Mouse (Mus musculus): Measurements from ENCODE around the gene Upk2. TPM values are rescaled to one million over a fixed set of nuclear protein-coding genes. Genes with fewer than 3 reads are reported as not detected.

Gene Upk2
- total and polyA plus RNA-seq, 2 experiments, result not detected

GRCm38 (mm10) chr9:44486335-44486734 is 31.6 kb upstream of the Upk2 start:
- Histone ChIP-seq H3K27me3 (ENCODE audit: control insufficient read depth, insufficient read depth, low read length) (no peaks in the 10 kb centered on the region), H3K4me3 (ENCODE audit: insufficient read depth, low read depth, low read length) (peak overlapping the region; percentile 88), H3K36me3 (ENCODE audit: control insufficient read depth, insufficient read depth, low read length) (no peaks in the 10 kb centered on the region), H3K4me1 (ENCODE audit: control insufficient read depth, insufficient read depth, low read length) (peaks cover 32% of the 10 kb centered on the region), H3K9ac (ENCODE audit: low read depth, low read length) (peak overlapping the region; percentile 70), H3K79me2 (ENCODE audit: control insufficient read depth, insufficient read depth, low read length) (peaks cover 20% of the 10 kb centered on the region; the same call in 1 of the 2 replicates), H3K27ac (replicated peaks; ENCODE audit: insufficient read depth, low read depth, low read length) (peak overlapping the region; percentile 96)
- 6% methylated on average over 3 of the region's 3 CpGs for WGBS
- peak; percentile 81 for DNase-seq (ENCODE audit: extremely low read depth, low read depth, low spot score)
- no peak for TF ChIP-seq CTCF (IDR thresholded peaks at IDR 0.05; ENCODE audit: low read depth, low read length)
- TF ChIP-seq POLR2A (IDR thresholded peaks at IDR 0.05; ENCODE audit: extremely low read depth, insufficient read depth, low read length), result peak; percentile 40; the same call in 1 of the 2 replicates

DNA sequence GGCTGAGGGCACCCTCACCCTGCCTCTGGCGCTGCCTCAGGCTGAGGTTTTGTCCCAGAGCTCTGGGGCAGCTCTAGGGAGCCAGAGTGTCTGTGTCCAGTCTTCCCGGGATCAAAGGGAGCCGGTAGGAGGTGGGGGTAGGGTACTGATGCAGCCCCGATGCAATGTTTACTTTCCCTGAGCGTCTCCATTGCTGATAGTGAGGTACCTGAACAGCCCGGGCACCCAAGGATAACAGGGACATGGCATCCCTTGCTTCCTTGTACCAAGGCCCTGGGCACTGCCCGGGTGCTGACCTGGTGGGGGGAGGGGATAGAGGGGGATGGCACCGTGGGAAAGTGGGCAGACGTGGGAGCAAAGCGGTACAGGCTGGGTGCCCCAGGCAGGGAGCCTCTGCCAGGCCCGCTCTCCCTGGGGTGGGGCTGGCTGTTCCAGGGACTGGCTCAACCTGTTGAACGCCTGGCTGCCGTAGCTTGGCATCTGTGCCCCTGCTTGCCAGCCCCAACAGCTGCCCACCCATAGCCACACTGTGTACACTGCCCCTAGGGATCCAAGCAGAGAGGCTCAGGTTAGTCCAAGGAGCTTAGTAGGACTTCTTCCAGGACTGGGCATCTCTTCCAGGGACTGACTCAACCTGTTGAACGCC is 30.9 kb upstream of the Upk2 start:
- TF ChIP-seq POLR2A (IDR thresholded peaks at IDR 0.05; ENCODE audit: extremely low read depth, insufficient read depth, low read length) (peak; percentile 40; the same call in 1 of the 2 replicates), CTCF (IDR thresholded peaks at IDR 0.05; ENCODE audit: low read depth, low read length) (no peak)
- peaks cover 18% of the 10 kb centered on the region; the same call in 1 of the 2 replicates for H3K79me2 ChIP-seq (ENCODE audit: control insufficient read depth, insufficient read depth, low read length)
- H3K4me3 ChIP-seq (ENCODE audit: insufficient read depth, low read depth, low read length), result peak overlapping the region; percentile 88
- peak overlapping the region; percentile 96 for H3K27ac ChIP-seq (replicated peaks; ENCODE audit: insufficient read depth, low read depth, low read length)
- H3K27me3 ChIP-seq (ENCODE audit: control insufficient read depth, insufficient read depth, low read length), result no peaks in the 10 kb centered on the region
- peak overlapping the region; percentile 90 for H3K9ac ChIP-seq (ENCODE audit: low read depth, low read length)
- H3K4me1 ChIP-seq (ENCODE audit: control insufficient read depth, insufficient read depth, low read length), result peaks cover 27% of the 10 kb centered on the region
- H3K36me3 ChIP-seq (ENCODE audit: control insufficient read depth, insufficient read depth, low read length), result no peaks in the 10 kb centered on the region
- peak; percentile 93 for DNase-seq (ENCODE audit: extremely low read depth, low read depth, low spot score)
- WGBS, result 13% methylated on average over 14 of the region's 14 CpGs

GRCm38 (mm10) chr9:44485105-44485515 is 30.3 kb upstream of the Upk2 start:
- no peaks in the 10 kb centered on the region for H3K27me3 ChIP-seq (ENCODE audit: control insufficient read depth, insufficient read depth, low read length)
- DNase-seq (ENCODE audit: extremely low read depth, low read depth, low spot score), result peak; percentile 52
- 15% methylated on average over 6 of the region's 6 CpGs for WGBS
- peak overlapping the region; percentile 88 for H3K4me3 ChIP-seq (ENCODE audit: insufficient read depth, low read depth, low read length)
- TF ChIP-seq CTCF (IDR thresholded peaks at IDR 0.05; ENCODE audit: low read depth, low read length), result no peak
- no peak for TF ChIP-seq POLR2A (IDR thresholded peaks at IDR 0.05; ENCODE audit: extremely low read depth, insufficient read depth, low read length)
- no peaks in the 10 kb centered on the region for H3K36me3 ChIP-seq (ENCODE audit: control insufficient read depth, insufficient read depth, low read length)
- H3K79me2 ChIP-seq (ENCODE audit: control insufficient read depth, insufficient read depth, low read length), result peaks cover 18% of the 10 kb centered on the region; the same call in 1 of the 2 replicates
- peak overlapping the region; percentile 96 for H3K27ac ChIP-seq (replicated peaks; ENCODE audit: insufficient read depth, low read depth, low read length)
- H3K4me1 ChIP-seq (ENCODE audit: control insufficient read depth, insufficient read depth, low read length), result peaks cover 25% of the 10 kb centered on the region
- peak overlapping the region; percentile 90 for H3K9ac ChIP-seq (ENCODE audit: low read depth, low read length)

DNA sequence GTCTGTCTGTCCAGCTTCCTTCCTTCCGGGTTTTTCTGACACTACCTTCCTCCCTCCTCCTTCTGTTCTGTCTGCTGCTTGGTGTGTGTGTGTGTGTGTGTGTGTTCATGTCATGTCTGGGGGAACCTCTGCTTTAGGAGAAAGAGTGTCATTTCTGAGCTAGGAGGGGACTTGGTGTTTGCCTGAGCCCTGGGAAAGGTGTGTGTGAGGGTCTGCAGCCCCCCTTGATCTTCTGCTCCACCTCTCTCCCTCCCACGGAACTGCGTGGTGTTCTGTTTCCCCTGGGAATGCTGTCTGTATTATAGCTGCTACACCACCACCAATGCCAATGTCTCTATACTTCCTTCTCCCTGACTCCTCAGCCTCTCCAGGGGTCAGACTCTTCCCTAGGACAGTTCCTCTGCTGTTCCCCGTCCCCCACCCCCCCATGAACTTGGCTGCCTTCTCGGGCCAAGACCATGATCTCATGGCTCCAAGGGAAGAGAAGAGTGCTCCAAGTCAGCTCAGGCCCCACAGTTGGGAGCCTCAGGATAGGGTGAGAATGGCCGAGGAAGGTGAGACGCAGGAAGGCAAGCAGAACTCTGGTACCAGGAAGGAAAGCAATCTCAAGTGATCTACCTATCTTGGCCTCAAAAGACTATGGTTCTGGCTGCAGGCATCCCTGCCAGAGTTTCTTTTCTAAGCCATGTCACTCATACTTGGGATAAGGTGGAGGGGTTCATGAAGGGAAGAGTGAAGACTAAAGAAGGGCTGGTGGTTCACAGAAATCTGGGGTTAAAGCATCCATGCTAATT is 29.7 kb upstream of the Upk2 start:
- 6% methylated on average over 7 of the region's 7 CpGs for WGBS
- no peaks in the 10 kb centered on the region for H3K27me3 ChIP-seq (ENCODE audit: control insufficient read depth, insufficient read depth, low read length)
- DNase-seq (ENCODE audit: extremely low read depth, low read depth, low spot score), result peak; percentile 27
- peak overlapping the region; percentile 96 for H3K27ac ChIP-seq (replicated peaks; ENCODE audit: insufficient read depth, low read depth, low read length)
- peaks cover 21% of the 10 kb centered on the region for H3K4me1 ChIP-seq (ENCODE audit: control insufficient read depth, insufficient read depth, low read length)
- H3K79me2 ChIP-seq (ENCODE audit: control insufficient read depth, insufficient read depth, low read length), result peaks cover 15% of the 10 kb centered on the region; the same call in 1 of the 2 replicates
- H3K4me3 ChIP-seq (ENCODE audit: insufficient read depth, low read depth, low read length), result peak overlapping the region; percentile 88
- H3K36me3 ChIP-seq (ENCODE audit: control insufficient read depth, insufficient read depth, low read length), result no peaks in the 10 kb centered on the region
- H3K9ac ChIP-seq (ENCODE audit: low read depth, low read length), result peak overlapping the region; percentile 90
- TF ChIP-seq CTCF (IDR thresholded peaks at IDR 0.05; ENCODE audit: low read depth, low read length) (no peak), POLR2A (IDR thresholded peaks at IDR 0.05; ENCODE audit: extremely low read depth, insufficient read depth, low read length) (no peak)

- peak overlapping the region; percentile 96 for H3K27ac ChIP-seq (replicated peaks; ENCODE audit: insufficient read depth, low read depth, low read length)
- H3K27me3 ChIP-seq (ENCODE audit: control insufficient read depth, insufficient read depth, low read length), result no peaks in the 10 kb centered on the region
- TF ChIP-seq CTCF (IDR thresholded peaks at IDR 0.05; ENCODE audit: low read depth, low read length), result no peak
- TF ChIP-seq POLR2A (IDR thresholded peaks at IDR 0.05; ENCODE audit: extremely low read depth, insufficient read depth, low read length), result 0 out of 2 replicates have a peak, but pooled peaks have one; percentile 8
- peak overlapping the region; percentile 88 for H3K4me3 ChIP-seq (ENCODE audit: insufficient read depth, low read depth, low read length)
- under 1% methylated on average over 12 of the region's 12 CpGs for WGBS
- peak; percentile 76 for DNase-seq (ENCODE audit: extremely low read depth, low read depth, low spot score)
- H3K4me1 ChIP-seq (ENCODE audit: control insufficient read depth, insufficient read depth, low read length), result peaks cover 21% of the 10 kb centered on the region
- peak overlapping the region; percentile 90 for H3K9ac ChIP-seq (ENCODE audit: low read depth, low read length)
- H3K36me3 ChIP-seq (ENCODE audit: control insufficient read depth, insufficient read depth, low read length), result no peaks in the 10 kb centered on the region
- H3K79me2 ChIP-seq (ENCODE audit: control insufficient read depth, insufficient read depth, low read length), result peaks cover 12% of the 10 kb centered on the region; the same call in 1 of the 2 replicates
These were observed 28.8 kb upstream of the Upk2 start for GRCm38 (mm10) chr9:44483510-44484044.

Measured in liver, adult 2 months (tissue).